Mouse (Mus musculus) forebrain, postnatal 0 days (tissue): ENCODE data around the gene Kctd18. TPM values are rescaled to one million over a fixed set of nuclear protein-coding genes. Genes with fewer than 3 reads are reported as not detected.

Experiments
- ATAC-seq: fragments of 200-750 bp; cut with Nextera tagmentation; 2 replicates; pipeline ENCODE4 v1.8.0; 2017; ENCODE audit warnings: mild to moderate bottlenecking, moderate library complexity
- DNase-seq: peaks from one replicate; pipeline ENCODE4 v3.0.0-alpha.2; 2015
- H3K27ac ChIP-seq: fragments of 300-500 bp; sonication (generic); 2 replicates; pipeline ENCODE4 v1.5.1; 2014; ENCODE audit warnings: low read depth, mild to moderate bottlenecking, antibody characterized with exemption, low read length, moderate library complexity, mixed read lengths
- H3K27me3 ChIP-seq: fragments of 300-500 bp; sonication (generic); 2 replicates; pipeline ENCODE4 v1.6.1; 2014; ENCODE audit warnings: mild to moderate bottlenecking, low read length, mixed read lengths; ENCODE audit not compliant: insufficient read depth
- H3K36me3 ChIP-seq: fragments of 300-500 bp; sonication (generic); 2 replicates; pipeline ENCODE4 v1.6.1; 2014; ENCODE audit warnings: mild to moderate bottlenecking, moderate library complexity; ENCODE audit not compliant: insufficient read depth
- H3K4me1 ChIP-seq: fragments of 300-500 bp; sonication (generic); 2 replicates; pipeline ENCODE4 v1.6.1; 2014; ENCODE audit warnings: antibody characterized with exemption; ENCODE audit not compliant: insufficient read depth
- H3K4me2 ChIP-seq: fragments of 300-500 bp; sonication (generic); 2 replicates; pipeline ENCODE4 v1.6.1; 2014; ENCODE audit warnings: low read depth, mild to moderate bottlenecking, moderate library complexity
- H3K4me3 ChIP-seq: fragments of 300-500 bp; sonication (generic); 2 replicates; pipeline ENCODE4 v1.5.1; 2014; ENCODE audit warnings: low read depth, low read length, mixed read lengths
- H3K9ac ChIP-seq: fragments of 300-500 bp; sonication (generic); 2 replicates; pipeline ENCODE4 v1.6.1; 2014; ENCODE audit warnings: mild to moderate bottlenecking
- H3K9me3 ChIP-seq: fragments of 300-500 bp; sonication (generic); 2 replicates; pipeline ENCODE4 v1.6.1; 2016; ENCODE audit warnings: low read length
- CTCF ChIP-seq: sonication (generic); IDR thresholded peaks from 2 replicates; pipeline ENCODE4 v1.5.1; 2016; ENCODE audit warnings: antibody characterized with exemption, control low read depth, low read depth
- WGBS: fragments of 180-500 bp; shearing (Covaris S2); extraction: QIAGEN DNeasy Blood & Tissue Kit; methylation state at CpG from one replicate; pipeline ENCODE4 v1.1.7; 2014; 5-methylcytosine and 5-hydroxymethylcytosine counted together
- polyA plus RNA-seq: library from polyadenylated mRNA; unstranded; fragments of >200 nt; fragmentation: Nextera tagmentation; extraction: Ambion mirVana; gene quantifications from 2 replicates; pipeline ENCODE4 v1.2.1, GENCODE M21; 2015
- total RNA-seq: library from RNA; depleted of rRNA; stranded (reverse); fragments of >200 nt; gene quantifications from 2 replicates; pipeline ENCODE4 v1.2.3, GENCODE M21; 2014; rRNA removed

The Kctd18 gene
- total RNA-seq, result 41.2 and 57.6 TPM in 2 replicates
- 21.8 and 27.5 TPM in 2 replicates for polyA plus RNA-seq

- WGBS, result 95% methylated on average over 7 of the region's 7 CpGs
- TF ChIP-seq CTCF, result no peak
- Histone ChIP-seq H3K9me3 (no peaks in the 10 kb centered on the region), H3K4me3 (no peak within 1 kb of the TSS), H3K27me3 (no peaks in the 10 kb centered on the region), H3K4me2 (no peak within 1 kb of the TSS), H3K4me1 (no peaks in the 10 kb centered on the region), H3K36me3 (no peaks in the 10 kb centered on the region), H3K9ac (no peak within 1 kb of the TSS), H3K27ac (no peak within 1 kb of the TSS)
- ATAC-seq (no peak), DNase-seq (no peak)
Observed at GRCm38 (mm10) chr1:58018856-58019255, at the start of gene Kctd18. Kctd18 (minus strand) TSS chr1:58018956.

- no peak overlapping the region for H3K27ac ChIP-seq
- no peaks in the 10 kb centered on the region for H3K4me1 ChIP-seq
- H3K9ac ChIP-seq, result no peak overlapping the region
- H3K4me3 ChIP-seq, result no peak overlapping the region
- TF ChIP-seq CTCF, result no peak
- H3K27me3 ChIP-seq, result no peaks in the 10 kb centered on the region
- no peaks in the 10 kb centered on the region for H3K9me3 ChIP-seq
- ATAC-seq, result no peak
- 48% methylated on average over 3 of the region's 3 CpGs for WGBS
- DNase-seq, result no peak
- no peaks in the 10 kb centered on the region for H3K36me3 ChIP-seq
- no peak overlapping the region for H3K4me2 ChIP-seq
Observed at GRCm38 (mm10) chr1:58065606-58066005, 46.9 kb upstream of the Kctd18 start.

GRCm38 (mm10) chr1:58065151-58065550 lies 46.4 kb upstream of the Kctd18 start:
- TF ChIP-seq CTCF, result no peak
- no peak overlapping the region for H3K4me3 ChIP-seq
- DNase-seq (no peak), ATAC-seq (no peak)
- H3K4me1 ChIP-seq, result no peaks in the 10 kb centered on the region
- no peaks in the 10 kb centered on the region for H3K36me3 ChIP-seq
- H3K9me3 ChIP-seq, result no peaks in the 10 kb centered on the region
- no peak overlapping the region for H3K9ac ChIP-seq
- H3K4me2 ChIP-seq, result no peak overlapping the region
- H3K27me3 ChIP-seq, result no peaks in the 10 kb centered on the region
- H3K27ac ChIP-seq, result no peak overlapping the region
- WGBS, result 91% methylated on average over 5 of the region's 5 CpGs

DNA sequence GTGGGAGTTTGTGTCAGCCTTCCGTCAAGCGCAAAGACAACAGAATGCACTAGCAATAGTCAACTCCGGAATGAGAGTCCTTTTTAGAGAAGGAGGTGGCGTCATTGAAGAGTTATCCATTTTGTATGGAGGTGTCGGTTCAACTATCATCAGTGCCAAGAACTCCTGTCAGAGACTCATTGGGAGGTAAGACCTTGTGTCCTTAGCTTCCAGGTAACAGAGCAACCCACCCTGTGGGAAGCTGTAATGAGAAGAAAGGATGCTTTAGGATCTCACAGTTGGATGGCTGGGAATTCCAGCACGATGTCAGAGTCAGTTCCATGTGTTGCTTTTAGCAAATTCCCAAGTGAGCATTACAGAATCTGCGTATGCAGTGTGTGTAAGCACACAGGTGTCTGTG lies 43.4 kb upstream of the Kctd18 start:
- Histone ChIP-seq H3K9me3 (no peaks in the 10 kb centered on the region), H3K27me3 (no peaks in the 10 kb centered on the region), H3K36me3 (no peaks in the 10 kb centered on the region), H3K4me2 (no peak overlapping the region), H3K4me3 (no peak overlapping the region), H3K4me1 (no peaks in the 10 kb centered on the region), H3K9ac (no peak overlapping the region), H3K27ac (no peak overlapping the region)
- no peak for DNase-seq
- ATAC-seq, result no peak
- WGBS, result 92% methylated on average over 7 of the region's 7 CpGs
- TF ChIP-seq CTCF, result no peak

DNA sequence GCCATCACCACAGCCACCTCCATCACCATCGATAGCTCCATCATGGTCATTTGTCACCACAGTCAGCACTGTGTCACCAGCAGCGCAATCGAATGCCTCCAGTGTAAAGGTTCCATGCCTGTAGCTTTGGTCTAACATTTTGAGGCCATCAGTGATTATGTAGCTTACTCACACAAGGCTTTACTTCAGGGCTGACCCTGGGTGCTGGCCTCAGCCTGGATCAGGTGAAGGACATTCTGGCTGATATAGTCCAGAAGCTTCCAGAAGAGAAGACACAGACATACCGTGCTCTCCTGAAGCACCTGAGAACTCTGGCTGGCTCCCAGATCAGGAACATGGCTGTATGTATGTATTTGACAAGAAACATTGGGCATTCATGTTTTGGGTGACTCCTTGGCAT lies 40.1 kb upstream of the Kctd18 start:
- no peak overlapping the region for H3K9ac ChIP-seq
- no peaks in the 10 kb centered on the region for H3K27me3 ChIP-seq
- H3K36me3 ChIP-seq, result no peaks in the 10 kb centered on the region
- no peaks in the 10 kb centered on the region for H3K9me3 ChIP-seq
- no peak overlapping the region for H3K4me3 ChIP-seq
- H3K4me2 ChIP-seq, result no peak overlapping the region
- no peak for ATAC-seq
- no peak overlapping the region for H3K27ac ChIP-seq
- H3K4me1 ChIP-seq, result no peaks in the 10 kb centered on the region; the same call in 1 of the 2 replicates
- TF ChIP-seq CTCF, result no peak
- DNase-seq, result no peak
- 92% methylated on average over 4 of the region's 4 CpGs for WGBS

GRCm38 (mm10) chr1:58056939-58057338 lies 38.2 kb upstream of the Kctd18 start:
- ATAC-seq, result peak; percentile 67; the same call in 1 of the 2 replicates
- no peak overlapping the region for H3K27ac ChIP-seq
- H3K4me3 ChIP-seq, result no peak overlapping the region
- WGBS, result 61% methylated on average over 11 of the region's 11 CpGs
- no peak for TF ChIP-seq CTCF
- DNase-seq, result peak; percentile 27
- H3K9ac ChIP-seq, result peak overlapping the region; percentile 0; the same call in 1 of the 2 replicates
- H3K27me3 ChIP-seq, result no peaks in the 10 kb centered on the region
- H3K36me3 ChIP-seq, result no peaks in the 10 kb centered on the region
- H3K9me3 ChIP-seq, result no peaks in the 10 kb centered on the region
- no peak overlapping the region for H3K4me2 ChIP-seq
- no peaks in the 10 kb centered on the region; the same call in 1 of the 2 replicates for H3K4me1 ChIP-seq

DNA sequence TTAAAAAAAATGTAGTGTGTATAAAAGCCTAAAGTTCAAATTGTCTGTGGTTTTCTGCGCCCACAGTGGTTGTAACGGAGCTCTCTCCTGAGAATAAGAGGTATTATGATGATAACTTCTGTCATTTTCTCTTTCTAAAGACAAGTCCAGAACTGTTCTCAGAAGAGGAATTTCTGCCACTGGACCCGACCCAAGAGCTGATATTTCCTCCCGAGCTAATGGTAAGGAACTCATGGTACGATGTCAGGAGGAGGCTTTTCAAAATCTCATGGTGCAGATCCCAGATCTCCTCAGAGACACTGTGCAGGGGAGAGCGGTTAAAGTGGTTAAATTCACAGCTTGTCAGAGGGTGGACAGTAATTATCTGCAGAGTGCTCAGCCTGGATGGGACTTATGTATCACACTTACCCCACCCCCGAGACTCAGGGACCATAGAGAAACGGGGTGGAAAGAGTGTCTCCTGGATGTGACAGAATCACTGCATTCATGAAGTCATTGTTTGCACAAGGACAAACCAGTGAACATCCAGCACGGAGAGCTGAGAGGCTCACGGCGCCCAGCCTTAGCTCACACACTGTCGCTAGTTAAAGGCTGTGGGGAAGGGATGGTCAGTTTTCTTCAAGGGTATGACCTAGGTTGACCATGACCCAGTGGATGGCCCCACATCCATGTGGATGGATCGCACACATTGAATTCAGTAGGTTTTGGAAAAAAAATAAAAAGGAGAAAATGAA lies 37.5 kb upstream of the Kctd18 start:
- H3K4me1 ChIP-seq, result no peaks in the 10 kb centered on the region; the same call in 1 of the 2 replicates
- H3K9me3 ChIP-seq, result no peaks in the 10 kb centered on the region
- WGBS, result 77% methylated on average over 13 of the region's 13 CpGs

More for the DNA sequence above, 37.5 kb upstream of the Kctd18 start:
- no peaks in the 10 kb centered on the region for H3K27me3 ChIP-seq
- no peak for DNase-seq
- peak; percentile 37; the same call in 1 of the 2 replicates for ATAC-seq
- H3K9ac ChIP-seq, result no peak overlapping the region
- H3K4me3 ChIP-seq, result no peak overlapping the region
- H3K27ac ChIP-seq, result no peak overlapping the region
- TF ChIP-seq CTCF, result no peak
- no peak overlapping the region for H3K4me2 ChIP-seq
- no peaks in the 10 kb centered on the region for H3K36me3 ChIP-seq
